Mouse (Mus musculus): Measurements from ENCODE around the gene Dgat2. TPM values are rescaled to one million over a fixed set of nuclear protein-coding genes. Genes with fewer than 3 reads are reported as not detected.

Gene Dgat2
- total RNA-seq, 2 experiments from 2014 or later, result 57.5 to 63.0 TPM

DNA sequence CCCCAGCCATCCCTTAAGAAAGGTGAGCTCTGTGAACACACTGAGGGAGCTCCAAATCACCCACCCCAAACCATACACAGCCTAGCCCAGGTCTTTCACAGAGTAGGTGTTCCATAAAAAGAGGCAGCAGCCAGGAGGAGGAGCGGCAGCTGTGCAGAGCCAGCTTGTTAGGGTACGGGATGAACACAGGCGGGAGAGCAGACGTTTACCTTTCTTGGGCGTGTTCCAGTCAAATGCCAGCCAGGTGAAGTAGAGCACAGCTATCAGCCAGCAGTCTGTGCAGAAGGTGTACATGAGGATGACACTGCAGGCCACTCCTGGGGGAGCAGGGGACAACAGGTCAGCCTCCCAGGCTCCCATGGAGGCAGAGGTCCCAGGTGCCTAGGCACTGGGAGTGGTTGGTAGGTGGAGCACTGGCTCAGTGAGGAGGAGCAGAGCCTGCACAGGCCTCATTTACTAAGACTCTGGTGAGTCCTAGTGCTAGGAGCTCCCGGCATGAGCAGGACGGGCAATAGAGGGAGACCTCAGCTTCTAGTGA is 17.6 kb downstream of the Dgat2 start:
- DNase-seq (ENCODE audit: low spot score in 2 of 2), result no peak

DNA sequence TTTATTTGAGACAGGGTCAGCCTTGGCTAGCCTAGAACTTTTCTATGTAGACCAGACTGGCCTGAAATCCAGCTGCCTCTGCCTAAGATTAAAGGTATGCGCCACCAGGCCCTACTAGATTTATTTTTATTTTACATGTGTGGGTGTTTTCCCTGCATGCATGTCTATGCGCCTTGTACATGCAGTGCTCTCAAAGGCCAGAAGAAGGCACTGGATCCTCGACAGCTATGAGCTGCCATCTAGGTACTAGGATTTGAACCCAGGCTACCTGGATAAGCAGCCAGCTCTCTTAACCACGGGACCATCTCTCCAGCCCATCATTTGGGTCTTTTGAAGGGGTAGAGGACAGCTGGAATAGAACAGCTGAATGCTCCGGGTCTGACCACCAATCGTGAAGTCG is 20.1 kb downstream of the Dgat2 start:
- DNase-seq (ENCODE audit: low spot score in 2 of 2), result no peak

GRCm38 (mm10) chr7:99161961-99162360 is 20.6 kb downstream of the Dgat2 start:
- no peak for DNase-seq (ENCODE audit: low spot score in 2 of 2)

GRCm38 (mm10) chr7:99161529-99161928 is 21.0 kb downstream of the Dgat2 start:
- DNase-seq (ENCODE audit: low spot score in 2 of 2), result no peak

DNA sequence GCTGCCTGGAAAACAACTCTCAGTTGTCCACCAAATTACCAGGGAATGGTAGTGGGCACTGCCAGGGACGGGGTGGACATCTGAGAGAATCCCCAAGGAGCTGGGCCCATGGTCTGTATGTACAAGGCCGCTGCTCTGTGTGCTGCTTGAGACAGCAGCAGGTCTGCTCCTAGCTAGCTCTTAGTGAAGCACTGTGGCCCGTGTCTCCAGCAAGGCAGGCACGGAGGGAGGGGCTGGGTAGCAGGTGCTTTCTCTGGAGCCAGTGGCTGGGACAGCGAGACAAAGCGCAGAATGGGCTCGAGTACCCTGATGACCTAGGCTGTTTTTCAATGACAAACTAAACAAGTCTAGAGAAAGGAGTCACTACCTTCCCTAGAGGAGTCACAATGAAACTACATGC is 21.5 kb downstream of the Dgat2 start:
- DNase-seq (ENCODE audit: low spot score in 2 of 2), result no peak

- no peak for DNase-seq (ENCODE audit: low spot score in 2 of 2)
Measured at GRCm38 (mm10) chr7:99159446-99159845, 23.1 kb downstream of the Dgat2 start.

- DNase-seq (ENCODE audit: low spot score in 2 of 2), result no peak
Measured at GRCm38 (mm10) chr7:99158904-99159303, 23.6 kb downstream of the Dgat2 start.

GRCm38 (mm10) chr7:99158011-99158410 is 24.5 kb downstream of the Dgat2 start:
- DNase-seq (ENCODE audit: low spot score in 2 of 2), result no peak

DNA sequence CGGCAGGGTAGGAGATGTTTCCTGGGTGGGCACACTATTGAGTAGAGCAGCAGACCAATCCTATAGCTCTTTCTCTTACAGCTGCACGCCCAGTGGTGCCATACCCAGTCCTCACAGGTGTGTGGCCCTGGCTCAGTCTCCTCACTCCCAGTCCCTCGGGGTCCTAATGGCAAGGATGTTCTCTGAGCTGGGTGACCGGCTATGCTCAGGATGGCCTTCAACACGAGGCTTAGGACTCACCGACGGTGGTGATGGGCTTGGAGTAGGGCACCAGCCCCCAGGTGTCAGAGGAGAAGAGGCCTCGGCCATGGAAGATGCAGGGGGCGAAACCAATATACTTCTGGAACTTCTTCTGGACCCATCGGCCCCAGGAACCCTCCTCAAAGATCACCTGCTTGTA is 25.8 kb downstream of the Dgat2 start:
- no peak for DNase-seq (ENCODE audit: low spot score in 2 of 2)

DNA sequence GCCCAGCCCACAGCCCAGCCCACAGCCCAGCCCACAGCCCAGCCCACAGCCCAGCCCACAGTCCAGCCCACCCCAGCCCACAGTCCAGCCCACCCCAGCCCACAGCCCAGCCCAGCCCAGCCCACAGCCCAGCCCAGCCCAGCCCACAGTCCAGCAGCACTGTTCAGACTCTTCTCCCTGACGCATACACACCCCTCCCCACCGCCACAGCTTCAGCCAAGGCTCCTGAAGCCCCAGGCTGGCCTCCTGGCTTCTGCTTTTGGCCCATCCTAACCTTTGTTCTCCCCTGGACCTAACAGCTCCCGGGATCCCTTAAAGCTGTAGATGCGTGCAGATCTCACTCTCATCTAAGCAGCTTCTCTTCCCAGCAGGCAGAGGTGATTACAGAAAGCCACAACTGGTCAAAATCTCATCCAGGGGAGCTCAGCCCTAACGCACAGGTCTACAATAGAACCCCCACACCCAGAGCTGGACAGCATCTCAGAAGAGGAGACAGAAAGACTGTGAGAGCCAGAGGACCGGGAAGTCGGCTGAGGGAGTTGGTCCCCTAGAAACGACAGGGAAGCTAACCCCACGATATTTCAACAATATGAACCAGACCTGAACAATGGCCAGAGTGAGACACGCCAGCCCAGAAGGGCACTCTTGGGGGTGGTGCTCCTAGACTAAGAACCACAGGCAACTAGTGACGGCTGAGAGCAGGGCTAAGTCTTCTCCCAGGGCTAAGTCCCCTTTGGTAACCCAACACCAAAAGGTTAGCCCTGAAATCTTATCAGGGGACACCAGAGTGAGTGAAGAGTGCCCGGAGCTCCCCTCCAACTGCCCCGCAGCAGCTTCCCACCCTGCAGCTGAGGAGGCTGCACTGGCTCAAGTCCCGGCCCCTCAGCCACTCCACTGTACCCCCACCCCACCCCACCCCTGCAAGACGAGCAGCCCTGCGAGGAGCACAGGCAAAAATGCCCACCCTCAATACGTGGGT is 26.9 kb downstream of the Dgat2 start:
- DNase-seq (ENCODE audit: low spot score in 2 of 2), result no peak

- DNase-seq (ENCODE audit: low spot score in 2 of 2), result no peak
Measured at GRCm38 (mm10) chr7:99154648-99155151, 27.8 kb downstream of the Dgat2 start.

DNA sequence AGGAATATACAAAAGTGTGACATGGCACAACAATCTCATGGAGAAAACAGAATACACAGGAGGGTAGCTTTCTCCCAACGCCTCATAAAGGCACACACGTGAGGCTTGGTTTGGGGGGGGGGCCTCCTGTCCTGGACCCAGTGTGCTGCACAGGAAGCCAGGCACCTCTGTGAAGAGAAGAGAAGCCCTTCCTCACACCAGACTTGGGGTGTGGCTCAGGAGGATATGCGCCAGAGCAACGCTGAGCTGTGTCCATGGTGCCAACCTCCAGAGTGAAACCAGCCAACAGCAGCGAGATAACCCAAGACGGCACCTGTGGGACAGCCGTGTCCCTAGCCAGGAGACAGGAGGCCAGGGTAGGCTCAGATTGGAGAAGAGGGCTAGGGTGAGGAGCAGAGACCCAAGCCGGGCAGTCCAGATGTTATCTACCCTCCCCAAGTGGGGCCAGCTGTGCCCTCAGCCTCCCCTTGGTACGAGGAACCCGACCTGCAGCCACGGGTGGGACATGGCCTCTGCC is 28.8 kb downstream of the Dgat2 start:
- DNase-seq (ENCODE audit: low spot score in 2 of 2), result no peak

- DNase-seq (ENCODE audit: low spot score in 2 of 2), result no peak
Measured at GRCm38 (mm10) chr7:99152756-99153155, 29.8 kb downstream of the Dgat2 start.

GRCm38 (mm10) chr7:99151342-99151741 is 31.2 kb downstream of the Dgat2 start:
- DNase-seq (ENCODE audit: low spot score in 2 of 2), result peak; percentile 95 to 97

GRCm38 (mm10) chr7:99149017-99149416 is 33.5 kb downstream of the Dgat2 start:
- no peak for DNase-seq (ENCODE audit: low spot score in 2 of 2)

GRCm38 (mm10) chr7:99147494-99147893 is 35.0 kb downstream of the Dgat2 start:
- DNase-seq (ENCODE audit: low spot score in 2 of 2), result no peak

DNA sequence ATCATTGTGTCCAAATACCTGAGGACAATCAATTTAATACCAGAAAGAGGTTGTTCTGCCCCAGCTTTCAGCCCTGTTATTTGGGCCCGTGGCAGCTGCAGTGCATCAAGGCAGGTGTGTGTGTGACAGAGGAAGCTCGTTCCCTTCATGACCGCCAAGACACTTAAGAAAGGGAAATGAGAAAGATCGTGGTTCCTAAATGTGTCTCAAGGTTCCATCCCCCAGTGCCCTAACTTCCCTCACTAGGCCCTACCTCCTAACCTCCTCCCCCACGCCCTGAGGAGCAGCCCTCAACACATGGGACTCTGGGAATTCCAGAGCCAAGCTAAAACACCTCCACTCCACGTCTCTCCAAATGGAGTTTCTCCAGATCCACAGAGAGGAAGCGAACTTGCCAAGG is 35.6 kb downstream of the Dgat2 start:
- DNase-seq (ENCODE audit: low spot score in 2 of 2), result no peak

GRCm38 (mm10) chr7:99146011-99146410 is 36.5 kb downstream of the Dgat2 start:
- DNase-seq (ENCODE audit: low spot score in 2 of 2), result no peak

DNA sequence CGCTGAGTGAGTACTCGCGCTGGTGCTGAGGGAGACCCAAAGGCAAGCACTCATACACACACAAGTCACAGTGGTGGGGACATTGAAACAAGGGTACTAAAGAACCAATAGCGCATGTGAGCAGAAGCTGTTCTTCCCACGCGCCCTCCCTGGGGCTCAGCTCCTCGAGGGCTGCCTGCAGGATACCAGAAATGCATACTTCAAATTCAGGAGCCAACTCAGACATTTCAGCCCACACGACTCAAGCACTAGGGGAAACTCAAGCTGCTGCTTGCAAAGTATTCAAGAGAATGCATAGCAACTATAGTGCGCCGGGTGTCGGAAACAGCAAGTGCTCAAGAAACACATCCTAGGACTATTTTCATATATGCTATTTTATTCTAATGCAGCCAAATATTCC is 37.9 kb downstream of the Dgat2 start:
- DNase-seq (ENCODE audit: low spot score in 2 of 2), result peak; percentile 57 to 76

- DNase-seq (ENCODE audit: low spot score in 2 of 2), result no peak
Measured at GRCm38 (mm10) chr7:99143244-99143643, 39.3 kb downstream of the Dgat2 start.

DNA sequence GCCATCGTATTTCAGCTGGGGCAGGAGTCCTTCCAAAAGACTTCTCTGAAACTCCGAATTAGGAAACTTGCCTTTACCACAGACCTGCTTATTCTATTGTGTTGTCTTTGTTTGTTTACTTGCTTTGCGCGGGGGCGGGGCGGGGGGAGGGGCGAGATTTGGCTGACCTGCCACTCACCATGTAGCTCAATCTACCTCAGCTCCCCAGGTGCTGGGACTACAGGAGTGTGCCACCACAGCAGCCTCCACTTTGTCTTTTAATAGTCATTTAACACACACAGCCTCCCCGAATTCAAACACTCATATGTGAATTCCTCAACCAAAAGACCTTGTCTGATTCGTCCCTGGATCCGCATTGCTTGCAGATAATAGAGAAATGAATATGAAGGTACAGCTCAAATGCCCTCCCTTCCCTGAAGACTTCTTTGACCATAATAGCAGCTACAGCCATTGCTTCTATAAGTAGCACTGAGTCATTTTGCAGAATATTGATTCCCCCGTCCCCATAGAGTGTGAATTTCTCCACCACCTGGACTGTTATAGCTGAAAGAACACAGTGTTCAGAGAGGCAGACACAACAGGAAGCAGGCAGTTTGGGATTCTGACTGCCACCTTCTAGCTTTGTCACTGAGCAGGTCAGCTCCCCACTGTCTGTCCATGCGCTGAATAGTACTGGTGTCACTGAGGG is 40.5 kb downstream of the Dgat2 start:
- no peak for DNase-seq (ENCODE audit: low spot score in 2 of 2)
